Mouse (Mus musculus) inflammation-experienced regulatory T-cells, adult 16 weeks (primary cell): ENCODE data around the gene Ccser1. TPM values are rescaled to one million over a fixed set of nuclear protein-coding genes. Genes with fewer than 3 reads are reported as not detected.

Source experiments
- polyA plus RNA-seq: library from polyadenylated mRNA; unstranded; fragments of 100-300 nt; shearing (Covaris generic); gene quantifications from one replicate; pipeline ENCODE4 v1.2.1, GENCODE M21; 2017

Ccser1 gene
- polyA plus RNA-seq: 0.54 TPM

DNA sequence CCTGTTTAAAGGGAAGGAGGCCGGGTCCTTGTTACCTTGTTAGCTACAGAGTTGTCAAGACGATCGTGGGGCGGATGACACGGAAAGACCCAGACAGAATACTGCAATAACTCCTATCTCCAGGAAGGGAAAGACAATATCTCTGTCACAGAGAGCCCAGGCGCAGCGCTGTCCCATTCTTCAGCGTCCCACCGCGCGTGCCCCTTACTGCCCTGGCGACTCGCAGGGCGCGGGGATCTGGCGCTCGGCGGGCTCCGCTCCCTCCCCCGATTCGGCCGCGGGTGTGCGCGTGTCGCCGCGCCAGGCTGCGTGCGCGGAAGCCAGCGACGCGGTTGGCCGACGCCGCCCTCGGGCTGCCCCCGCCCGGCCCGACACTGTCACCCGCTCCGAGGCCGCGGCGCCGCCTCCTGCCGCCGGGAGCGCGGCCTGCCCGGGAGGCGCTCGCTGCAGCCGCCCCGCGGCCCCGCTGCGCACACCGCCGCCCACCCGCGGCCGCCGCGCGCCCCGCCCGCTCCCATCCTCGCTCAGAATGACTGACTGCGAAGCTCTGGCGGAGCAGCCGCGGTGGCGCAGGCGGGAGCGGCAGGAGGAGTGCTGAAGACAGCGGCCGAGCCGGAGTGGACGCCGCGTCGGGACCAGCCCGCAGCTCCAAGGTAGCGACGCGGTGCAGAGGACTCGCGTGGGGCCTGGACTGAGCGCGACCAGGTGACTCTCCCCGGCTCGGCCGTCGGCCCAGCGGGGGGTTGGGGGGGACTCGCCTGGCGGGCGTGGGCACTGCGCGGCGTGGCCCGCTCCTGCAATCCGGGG lies at the start of gene Ccser1:
TSS of gene Ccser1 (plus strand) at position 376 of the 807 bp plus-strand sequence.

